Mouse (Mus musculus) small intestine, adult 2 months (tissue): Measurements from ENCODE around the gene Sdhc. TPM values are rescaled to one million over a fixed set of nuclear protein-coding genes. Genes with fewer than 3 reads are reported as not detected.
"Not testable (repeated sequence)": the region's sequence is repeated elsewhere in the genome, so short reads cannot be mapped to it uniquely, and the experiment has no call there.

Source experiments
- H3K27ac ChIP-seq: fragments of 200-500 bp; 2 replicates; pipeline ENCODE4 v1.5.1; 2012; ENCODE audit warnings: low read depth, low read length, control low read depth, inconsistent platforms; ENCODE audit not compliant: insufficient read depth
- H3K27me3 ChIP-seq: fragments of 200-500 bp; 2 replicates; pipeline ENCODE4 v1.6.1; 2012; ENCODE audit warnings: mild to moderate bottlenecking, moderate library complexity, low read length, inconsistent platforms; ENCODE audit not compliant: control insufficient read depth, insufficient read depth
- H3K36me3 ChIP-seq: fragments of 200-500 bp; 2 replicates; pipeline ENCODE4 v1.6.1; 2012; ENCODE audit warnings: mild to moderate bottlenecking, low read length, control low read depth, inconsistent platforms; ENCODE audit not compliant: control insufficient read depth, insufficient read depth
- H3K4me1 ChIP-seq: fragments of 200-500 bp; 2 replicates; pipeline ENCODE4 v1.6.1; 2012; ENCODE audit warnings: low read length, inconsistent platforms, mixed read lengths; ENCODE audit not compliant: control insufficient read depth, insufficient read depth, insufficient read length
- H3K4me3 ChIP-seq: fragments of 200-500 bp; 2 replicates; pipeline ENCODE4 v1.5.1; 2012; ENCODE audit warnings: low read depth, mild to moderate bottlenecking, control low read depth, inconsistent platforms, low read length, moderate library complexity
- CTCF ChIP-seq: fragments of 200-500 bp; IDR thresholded peaks from 2 replicates; pipeline ENCODE4 v1.5.1; 2012; ENCODE audit warnings: low read depth, mild to moderate bottlenecking, control low read depth, inconsistent platforms, low read length, moderate library complexity, mixed read lengths; ENCODE audit not compliant: insufficient replicate concordance, insufficient read length; ENCODE audit errors: extremely low read depth
- POLR2A ChIP-seq: fragments of 200-500 bp; IDR thresholded peaks from 2 replicates; pipeline ENCODE4 v1.6.1; 2012; ENCODE audit warnings: low read depth, mild to moderate bottlenecking, control low read depth, inconsistent platforms, low read length, moderate library complexity
- WGBS: fragments of 180-500 bp; shearing (Covaris S2); methylation state at CpG from one replicate; pipeline ENCODE4 v1.1.7; 2018; 5-methylcytosine and 5-hydroxymethylcytosine counted together
- polyA plus RNA-seq: library from polyadenylated mRNA; depleted of rRNA; stranded (reverse); fragments of >200 nt; gene quantifications from 2 replicates; pipeline ENCODE4 v1.2.3, GENCODE M21; 2012

The Sdhc gene
- polyA plus RNA-seq, 1 experiment, result 226 TPM

GRCm38 (mm10) chr1:171096110-171096964, 54.1 kb downstream of the Sdhc start:
- H3K4me1 ChIP-seq, result no peaks in the 10 kb centered on the region
- 16% methylated on average over 10 of the region's 10 CpGs for WGBS
- TF ChIP-seq CTCF, result no peak
- no peak for TF ChIP-seq POLR2A
- no peaks in the 10 kb centered on the region for H3K27me3 ChIP-seq
- H3K36me3 ChIP-seq, result no peaks in the 10 kb centered on the region
- no peak overlapping the region for H3K27ac ChIP-seq
- no peak overlapping the region; the same call in 1 of the 2 replicates for H3K4me3 ChIP-seq

GRCm38 (mm10) chr1:171094424-171094823, 56.0 kb downstream of the Sdhc start:
- Histone ChIP-seq H3K4me3 (no peak overlapping the region), H3K4me1 (no peaks in the 10 kb centered on the region), H3K36me3 (no peaks in the 10 kb centered on the region), H3K27ac (no peak overlapping the region), H3K27me3 (no peaks in the 10 kb centered on the region)
- TF ChIP-seq POLR2A (no peak), CTCF (no peak)
- WGBS, result 56% methylated on average over 4 of the region's 4 CpGs

DNA sequence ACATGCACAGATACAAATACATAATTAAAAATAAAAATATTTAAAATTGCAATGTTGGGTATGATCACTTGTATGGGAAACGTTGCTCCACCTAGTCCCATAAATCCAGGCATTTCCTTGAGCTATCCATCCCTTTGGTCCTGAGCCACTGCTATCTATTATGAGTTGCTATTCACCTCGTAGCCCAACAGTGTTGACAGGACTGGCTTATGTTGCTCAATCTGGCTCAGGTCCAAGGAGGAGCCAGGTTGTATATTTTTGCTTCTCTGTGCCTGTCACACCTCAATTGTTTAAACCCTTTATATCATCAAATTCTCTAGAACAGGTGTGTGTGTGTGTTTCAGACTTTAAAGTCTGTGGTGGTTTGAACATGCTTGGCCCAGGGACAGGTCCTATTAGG, 59.6 kb downstream of the Sdhc start:
- no peak overlapping the region for H3K4me3 ChIP-seq
- 24% methylated on average over 2 of the region's 2 CpGs for WGBS
- peaks cover 2% of the 10 kb centered on the region for H3K27me3 ChIP-seq
- TF ChIP-seq CTCF (no peak), POLR2A (no peak)
- no peaks in the 10 kb centered on the region for H3K36me3 ChIP-seq
- 0 out of 2 replicates have a peak, but pooled peaks cover 2% of the 10 kb centered on the region for H3K4me1 ChIP-seq
- no peak overlapping the region for H3K27ac ChIP-seq

DNA sequence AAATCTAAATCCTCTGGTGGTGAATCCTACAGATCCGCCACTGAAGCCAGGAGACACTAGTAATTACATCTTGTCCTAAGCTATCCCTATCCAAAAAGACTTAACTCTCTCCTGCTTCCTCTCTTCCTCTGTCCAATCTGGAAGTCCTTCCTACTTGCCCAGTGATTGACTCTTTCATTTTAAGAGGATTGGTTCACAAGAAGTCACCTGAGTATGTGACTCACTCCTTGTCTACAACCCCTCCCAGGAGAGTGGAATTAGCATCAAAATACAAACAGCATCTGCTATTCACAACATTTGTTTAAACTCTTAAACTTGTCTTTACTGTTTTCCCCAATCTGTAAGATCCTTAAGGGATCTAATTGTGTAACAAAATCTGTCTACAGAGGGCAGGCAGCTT, 60.5 kb downstream of the Sdhc start:
- TF ChIP-seq POLR2A (no peak), CTCF (no peak)
- H3K4me1 ChIP-seq, result peaks cover 5% of the 10 kb centered on the region; the same call in 1 of the 2 replicates
- 86% methylated on average over 1 of the region's 1 CpGs for WGBS
- no peak overlapping the region for H3K4me3 ChIP-seq
- H3K36me3 ChIP-seq, result no peaks in the 10 kb centered on the region
- H3K27ac ChIP-seq, result no peak overlapping the region
- H3K27me3 ChIP-seq, result peaks cover 6% of the 10 kb centered on the region

- 5% methylated on average over 10 of the region's 10 CpGs for WGBS
- H3K4me3 ChIP-seq, H3K27me3 ChIP-seq, H3K27ac ChIP-seq, H3K4me1 ChIP-seq, H3K36me3 ChIP-seq: not testable (repeated sequence)
These were observed 62.0 kb downstream of the Sdhc start for GRCm38 (mm10) chr1:171088237-171088869.

GRCm38 (mm10) chr1:171085718-171086117, 64.7 kb downstream of the Sdhc start:
- H3K36me3 ChIP-seq, result no peaks in the 10 kb centered on the region
- peak overlapping the region; percentile 55 for H3K4me3 ChIP-seq
- peaks cover 6% of the 10 kb centered on the region for H3K27me3 ChIP-seq
- peaks cover 5% of the 10 kb centered on the region; the same call in 1 of the 2 replicates for H3K4me1 ChIP-seq
- TF ChIP-seq POLR2A (no peak), CTCF (no peak)
- WGBS, result under 1% methylated on average over 26 of the region's 26 CpGs
- no peak overlapping the region for H3K27ac ChIP-seq

- 44% methylated on average over 12 of the region's 17 CpGs for WGBS
- not testable (repeated sequence) for H3K4me3 ChIP-seq, H3K4me1 ChIP-seq, H3K36me3 ChIP-seq, H3K27ac ChIP-seq
- peaks cover 12% of the 10 kb centered on the region for H3K27me3 ChIP-seq
These were observed 68.7 kb downstream of the Sdhc start for GRCm38 (mm10) chr1:171081512-171082231.

GRCm38 (mm10) chr1:171079825-171080224, 70.6 kb downstream of the Sdhc start:
- no CpG with 5 or more reads among the region's 43 CpGs for WGBS
- H3K36me3 ChIP-seq, H3K27me3 ChIP-seq, H3K27ac ChIP-seq, H3K4me1 ChIP-seq, H3K4me3 ChIP-seq: not testable (repeated sequence)

DNA sequence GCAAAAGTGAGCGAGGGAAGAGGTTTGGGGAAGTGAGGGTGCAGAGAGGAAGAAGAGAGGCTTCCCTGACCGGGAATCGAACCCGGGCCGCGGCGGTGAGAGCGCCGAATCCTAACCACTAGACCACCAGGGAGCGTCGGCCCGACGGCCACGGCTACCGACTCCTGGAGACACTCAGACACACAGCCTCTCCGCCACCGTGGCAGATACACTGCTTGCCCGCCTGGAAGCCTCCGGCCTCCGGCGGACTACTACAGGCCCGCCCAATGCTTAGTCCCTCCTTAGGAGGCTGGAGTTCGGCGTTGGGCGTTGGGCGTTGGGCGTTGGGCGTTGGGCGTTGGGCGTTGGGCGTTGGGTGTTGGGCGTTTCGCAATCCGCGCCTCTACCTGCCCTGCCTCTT, 71.1 kb downstream of the Sdhc start:
- H3K27ac ChIP-seq, H3K36me3 ChIP-seq, H3K4me1 ChIP-seq, H3K27me3 ChIP-seq: not testable (repeated sequence)
- H3K4me3 ChIP-seq, result peak overlapping the region; percentile 37; the same call in 1 of the 2 replicates
- 0% methylated on average over 1 of the region's 35 CpGs for WGBS

- H3K27me3 ChIP-seq, H3K36me3 ChIP-seq, H3K4me1 ChIP-seq, H3K27ac ChIP-seq: not testable (repeated sequence)
- 0 out of 2 replicates have a peak overlapping the region, but pooled peaks have one; percentile 27 for H3K4me3 ChIP-seq
- WGBS, result 19% methylated on average over 12 of the region's 12 CpGs
These were observed 72.0 kb downstream of the Sdhc start for GRCm38 (mm10) chr1:171078419-171078818.
